Mouse (Mus musculus) heart, postnatal 36 days (tissue): ENCODE results near the gene Hypm. TPM values are rescaled to one million over a fixed set of nuclear protein-coding genes. Genes with fewer than 3 reads are reported as not detected.

Experiments used
- DNase-seq, 2 experiments: peaks; one replicate each; pipeline ENCODE4 v3.0.0; 2021 to 2022
- intact Hi-C: fragments of 180-260 bp; cut with DNase I; formaldehyde crosslinking; loops from one replicate; pipeline ENCODE4 v1.15.1; 2025
- total RNA-seq, 2 experiments: library from RNA; stranded (reverse); gene quantifications; 2 replicates each; pipeline ENCODE4 v1.2.3; 2021

Gene Hypm
- not detected for total RNA-seq

GRCm38 (mm10) chrX:9846628-9847027, at the start of gene Hypm:
Hypm (plus strand) TSS chrX:9846928.
- no peak for DNase-seq
- intact Hi-C loops = no loop called here

GRCm38 (mm10) chrX:9810101-9810500, 36.6 kb upstream of the Hypm start:
- intact Hi-C loops = no loop called here
- DNase-seq = no peak

GRCm38 (mm10) chrX:9812469-9812868, 34.3 kb upstream of the Hypm start:
- no peak for DNase-seq
- intact Hi-C loops = no loop called here

- intact Hi-C loops = no loop called here
- no peak for DNase-seq
Observed at GRCm38 (mm10) chrX:9834779-9835178, 11.9 kb upstream of the Hypm start.

GRCm38 (mm10) chrX:9849403-9849802, 2.7 kb downstream of the Hypm start, which contains the start of gene H2al3:
H2al3 (plus strand) TSS chrX:9849703.
- intact Hi-C loops = no loop called here

GRCm38 (mm10) chrX:9861859-9862258, 15.1 kb downstream of the Hypm start:
- intact Hi-C loops = no loop called here
- DNase-seq = no peak

More at GRCm38 (mm10) chrX:9849403-9849802, 2.7 kb downstream of the Hypm start, which contains the start of gene H2al3:
- no peak for DNase-seq

GRCm38 (mm10) chrX:9875519-9875918, 28.8 kb downstream of the Hypm start:
- no peak for DNase-seq
- intact Hi-C loops = no loop called here

- DNase-seq = no peak
- intact Hi-C loops = no loop called here
Observed at GRCm38 (mm10) chrX:9885322-9885721, 38.6 kb downstream of the Hypm start, which contains the start of gene Sytl5. Sytl5 (plus strand) TSS chrX:9885622.

Other genes starting within 250 kb of the Hypm start
- 10 to 100 TPM; 50.2 to 60.4 TPM for gene Dynlt3, start 183.9 kb upstream of the Hypm start, total RNA-seq
- gene H2al3, start 2.8 kb downstream of the Hypm start, total RNA-seq = not detected
- under 1 TPM; 0.17 to 0.41 TPM for gene Sytl5, start 38.7 kb downstream of the Hypm start, total RNA-seq